Mouse (Mus musculus): ENCODE measurements at regions not wholly inside any gene's neighbourhood (a gene's known extent, or its start where the extent isn't known, plus 50 kb on each side); places are given as distances from the start of the nearest gene placed in this dataset.

DNA sequence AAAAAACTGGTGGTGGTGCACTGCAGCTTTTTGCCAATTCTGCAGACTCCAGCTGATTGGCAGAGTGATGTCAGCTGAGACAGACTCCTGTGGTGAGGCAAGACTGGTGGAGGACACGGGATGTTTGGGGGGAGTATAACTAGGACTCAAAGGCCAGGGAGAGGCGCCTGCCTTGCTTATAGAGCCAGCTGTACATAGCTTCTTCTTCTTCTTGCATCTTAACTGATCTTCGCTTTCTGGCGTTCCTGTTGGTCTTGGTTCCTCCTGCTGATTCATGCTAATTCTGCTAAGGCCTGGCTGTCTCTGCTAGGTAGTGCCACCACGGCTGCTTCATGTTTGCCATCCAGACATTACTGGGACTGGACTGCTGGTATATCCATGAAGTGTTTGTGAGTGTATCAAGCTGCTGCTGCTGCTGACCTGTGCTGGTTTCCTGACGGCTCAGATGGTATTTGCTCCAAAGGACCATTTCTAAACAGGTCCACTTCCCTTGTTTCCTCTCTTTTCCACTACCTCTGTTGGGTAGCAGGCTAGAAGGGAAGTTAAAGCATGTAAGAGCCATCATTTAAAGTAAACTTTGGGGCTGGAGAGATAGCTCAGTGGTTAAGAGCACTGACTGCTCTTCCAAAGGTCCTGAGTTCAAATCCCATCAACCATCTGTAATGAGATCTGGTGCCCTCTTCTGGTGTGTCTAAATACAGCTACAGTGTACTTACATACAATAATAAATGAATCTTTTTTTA is 53.2 kb upstream of the Eml4 start:
- Histone ChIP-seq H3K4me2 (ENCODE audit: low read depth, severe bottlenecking) (no peak overlapping the region), H3K36me3 (ENCODE audit: control insufficient read depth, insufficient read depth, low read length) (no peaks in the 10 kb centered on the region), H3K27me3 (ENCODE audit: control insufficient read depth, insufficient read depth, low read length) (no peaks in the 10 kb centered on the region), H3K4me1 (ENCODE audit: control insufficient read depth, insufficient read depth, low read length) (no peaks in the 10 kb centered on the region), H3K4me3 (ENCODE audit: low read depth, low read length) (no peak overlapping the region), H3K9ac (ENCODE audit: low read length) (no peak overlapping the region), H3K9me3 (ENCODE audit: control insufficient read depth, low read length) (no peaks in the 10 kb centered on the region), H3K27ac (replicated peaks; ENCODE audit: low read depth, low read length) (no peak overlapping the region)
- WGBS = 81% methylated on average over 6 of the region's 6 CpGs
- ATAC-seq (ENCODE audit: insufficient number of reproducible peaks, low FRiP score, low TSS enrichment, low read depth) = no peak
- DNase-seq (ENCODE audit: low spot score) = no peak

All from limb, embryonic 11.5 days (tissue).